Mouse (Mus musculus) ES-Bruce4 (cell line): ENCODE measurements around the gene Arrdc3.

Experiments
- CTCF ChIP-seq: IDR thresholded peaks from one replicate; pipeline ENCODE4 v1.8.1; 2011; ENCODE audit warnings: low read depth, low read length
- EP300 ChIP-seq: IDR thresholded peaks from 2 replicates; pipeline ENCODE4 v1.6.1; 2011; ENCODE audit warnings: low read depth, low read length; ENCODE audit not compliant: insufficient read depth
- POLR2A ChIP-seq: IDR thresholded peaks from one replicate; pipeline ENCODE4 v1.8.1; 2011; ENCODE audit warnings: low read length; ENCODE audit not compliant: insufficient read depth

- no peak for TF ChIP-seq POLR2A
- no peak for TF ChIP-seq CTCF
- no peak for TF ChIP-seq EP300
Measured at GRCm38 (mm10) chr13:80940421-80940820, 57.2 kb downstream of the Arrdc3 start.
